Mouse (Mus musculus): Measurements from ENCODE around the gene Tom1l2. TPM values are rescaled to one million over a fixed set of nuclear protein-coding genes. Genes with fewer than 3 reads are reported as not detected.

Tom1l2 gene
- polyA plus RNA-seq, 1 experiment from 2014 or later, result 47.3 TPM

DNA sequence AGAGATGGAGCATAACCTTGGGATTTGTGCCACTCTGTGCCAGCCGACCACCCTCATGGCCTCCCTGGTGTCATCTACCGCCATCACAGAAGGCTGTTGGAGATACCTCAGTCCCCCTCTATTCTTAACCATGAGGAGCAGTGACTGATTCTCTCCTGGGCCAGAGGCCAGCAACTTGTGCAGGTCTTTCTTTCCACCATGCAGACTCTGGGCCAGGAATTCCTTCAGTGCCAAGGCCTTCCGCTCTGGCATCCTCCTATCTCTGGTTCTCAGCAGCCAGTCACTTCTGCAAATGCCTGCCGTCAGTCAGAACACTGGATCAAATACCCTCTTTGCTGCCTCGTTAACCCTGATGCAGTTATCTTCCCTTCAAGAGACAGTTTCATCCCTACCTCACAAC lies 98.4 kb downstream of the Tom1l2 start:
- H3K4me1 ChIP-seq (replicated peaks; ENCODE audit: control insufficient read depth, insufficient read depth, low read length), result peaks cover 16% of the 10 kb centered on the region; the same call in 1 of the 2 replicates
- no peaks in the 10 kb centered on the region for H3K9me3 ChIP-seq (ENCODE audit: control insufficient read depth, low read length)
- H3K36me3 ChIP-seq (replicated peaks; ENCODE audit: control insufficient read depth, insufficient read depth), result peaks cover 41% of the 10 kb centered on the region
- 0 out of 2 replicates have a peak overlapping the region, but pooled peaks have one; percentile 35 for H3K27ac ChIP-seq
- no peak for ATAC-seq (ENCODE audit: low FRiP score)
- 74% methylated on average over 5 of the region's 5 CpGs for WGBS
- H3K4me3 ChIP-seq (replicated peaks; ENCODE audit: low read length), result no peak overlapping the region
- no peak overlapping the region for H3K4me2 ChIP-seq (replicated peaks)
- no peaks in the 10 kb centered on the region for H3K27me3 ChIP-seq (ENCODE audit: control insufficient read depth, insufficient read depth, low read length)
- no peak overlapping the region for H3K9ac ChIP-seq
- DNase-seq (ENCODE audit: low spot score), result peak; percentile 25

DNA sequence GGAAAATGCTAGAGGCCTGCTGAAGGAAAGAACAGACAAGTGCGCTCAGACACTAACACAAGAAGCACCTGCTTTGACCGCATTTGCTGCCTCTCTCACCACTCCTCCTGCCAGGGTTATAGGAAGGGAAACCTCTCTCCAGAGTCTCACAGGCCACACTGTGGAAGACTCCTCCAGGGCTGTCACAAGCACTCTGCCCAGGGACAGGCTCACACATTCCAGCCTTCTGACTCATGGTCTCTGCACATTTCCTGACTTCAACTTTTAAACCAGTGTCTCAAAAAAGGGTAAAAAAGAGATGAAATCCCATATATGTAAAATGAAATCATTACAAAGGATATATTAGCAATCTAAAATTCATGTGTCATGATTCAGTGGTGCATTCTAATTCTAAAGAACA lies 99.2 kb downstream of the Tom1l2 start:
- no peak for ATAC-seq (ENCODE audit: low FRiP score)
- 96% methylated on average over 2 of the region's 2 CpGs for WGBS

DNA sequence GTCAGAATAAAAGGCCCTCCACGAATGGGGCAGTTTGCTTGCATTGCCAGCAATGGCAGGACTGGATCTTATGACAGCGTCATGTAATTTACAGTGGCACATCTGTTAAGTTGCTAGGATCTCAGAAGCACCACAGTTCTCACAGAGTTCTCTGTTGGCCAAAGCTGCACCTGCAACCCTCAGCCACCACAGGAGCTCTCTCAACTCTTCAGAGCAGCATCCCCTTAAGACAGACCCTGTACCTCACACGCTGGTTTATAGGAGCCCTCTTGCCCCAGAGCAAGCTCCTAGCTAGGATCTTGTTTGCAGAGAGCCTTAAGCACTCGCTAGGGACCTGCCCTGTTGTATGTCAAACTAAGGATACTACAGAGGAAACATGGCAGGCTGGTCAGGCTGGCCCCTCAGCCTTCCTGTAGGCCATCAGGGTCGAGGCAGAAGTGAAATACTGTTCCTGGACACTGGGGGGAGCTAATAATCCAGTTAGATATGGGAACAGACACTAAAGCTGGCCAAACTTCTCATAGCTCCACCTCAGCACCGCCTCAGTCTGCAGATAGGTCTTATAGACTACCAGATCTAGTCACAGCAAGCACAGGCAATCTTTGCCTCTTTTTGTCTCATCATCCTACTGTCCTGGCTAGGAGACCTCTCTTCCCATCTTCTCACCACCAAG lies 101.6 kb downstream of the Tom1l2 start:
- ATAC-seq (ENCODE audit: low FRiP score) (no peak), DNase-seq (ENCODE audit: low spot score) (peak; percentile 56)
- H3K4me1 ChIP-seq (replicated peaks; ENCODE audit: control insufficient read depth, insufficient read depth, low read length), result peaks cover 21% of the 10 kb centered on the region; the same call in 1 of the 2 replicates
- no peak overlapping the region for H3K4me2 ChIP-seq (replicated peaks)
- H3K27ac ChIP-seq, result no peak overlapping the region
- no peaks in the 10 kb centered on the region for H3K27me3 ChIP-seq (ENCODE audit: control insufficient read depth, insufficient read depth, low read length)
- H3K9me3 ChIP-seq (ENCODE audit: control insufficient read depth, low read length), result no peaks in the 10 kb centered on the region
- 56% methylated on average over 6 of the region's 6 CpGs for WGBS
- peaks cover 16% of the 10 kb centered on the region for H3K36me3 ChIP-seq (replicated peaks; ENCODE audit: control insufficient read depth, insufficient read depth)
- H3K9ac ChIP-seq, result no peak overlapping the region
- no peak overlapping the region for H3K4me3 ChIP-seq (replicated peaks; ENCODE audit: low read length)

More for the DNA sequence above, 99.2 kb downstream of the Tom1l2 start:
- DNase-seq (ENCODE audit: low spot score), result no peak
- Histone ChIP-seq H3K9ac (no peak overlapping the region), H3K4me2 (replicated peaks) (no peak overlapping the region), H3K36me3 (replicated peaks; ENCODE audit: control insufficient read depth, insufficient read depth) (peaks cover 36% of the 10 kb centered on the region), H3K9me3 (ENCODE audit: control insufficient read depth, low read length) (no peaks in the 10 kb centered on the region), H3K4me1 (replicated peaks; ENCODE audit: control insufficient read depth, insufficient read depth, low read length) (peaks cover 19% of the 10 kb centered on the region; the same call in 1 of the 2 replicates), H3K27me3 (ENCODE audit: control insufficient read depth, insufficient read depth, low read length) (no peaks in the 10 kb centered on the region), H3K27ac (no peak overlapping the region), H3K4me3 (replicated peaks; ENCODE audit: low read length) (no peak overlapping the region)

DNA sequence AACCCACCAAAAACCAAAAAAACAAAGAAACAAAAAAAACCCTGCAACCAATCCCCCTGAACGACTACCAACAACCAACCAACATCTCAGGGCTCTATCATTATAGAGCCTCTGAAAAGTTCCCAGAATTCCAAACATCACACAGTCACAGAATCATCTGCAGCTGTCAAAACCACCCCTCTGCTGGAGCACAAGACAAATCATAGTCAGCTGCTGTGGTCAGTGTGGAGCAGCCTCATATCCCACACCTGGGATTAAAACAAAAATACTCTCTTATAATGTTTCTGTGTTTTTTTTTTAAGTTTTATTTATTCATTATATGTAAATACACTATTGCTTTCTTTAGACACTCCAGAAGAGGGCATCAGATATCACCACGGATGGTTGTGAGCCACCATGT lies 102.8 kb downstream of the Tom1l2 start:
- H3K4me3 ChIP-seq (replicated peaks; ENCODE audit: low read length), result no peak overlapping the region
- H3K27me3 ChIP-seq (ENCODE audit: control insufficient read depth, insufficient read depth, low read length), result no peaks in the 10 kb centered on the region
- 0 out of 2 replicates have a peak, but pooled peaks cover 10% of the 10 kb centered on the region for H3K4me1 ChIP-seq (replicated peaks; ENCODE audit: control insufficient read depth, insufficient read depth, low read length)
- ATAC-seq (ENCODE audit: low FRiP score) (no peak), DNase-seq (ENCODE audit: low spot score) (no peak)
- H3K9me3 ChIP-seq (ENCODE audit: control insufficient read depth, low read length), result no peaks in the 10 kb centered on the region
- H3K27ac ChIP-seq, result no peak overlapping the region
- no peak overlapping the region for H3K9ac ChIP-seq
- 82% methylated on average over 2 of the region's 2 CpGs for WGBS
- peaks cover 20% of the 10 kb centered on the region for H3K36me3 ChIP-seq (replicated peaks; ENCODE audit: control insufficient read depth, insufficient read depth)
- H3K4me2 ChIP-seq (replicated peaks), result no peak overlapping the region

DNA sequence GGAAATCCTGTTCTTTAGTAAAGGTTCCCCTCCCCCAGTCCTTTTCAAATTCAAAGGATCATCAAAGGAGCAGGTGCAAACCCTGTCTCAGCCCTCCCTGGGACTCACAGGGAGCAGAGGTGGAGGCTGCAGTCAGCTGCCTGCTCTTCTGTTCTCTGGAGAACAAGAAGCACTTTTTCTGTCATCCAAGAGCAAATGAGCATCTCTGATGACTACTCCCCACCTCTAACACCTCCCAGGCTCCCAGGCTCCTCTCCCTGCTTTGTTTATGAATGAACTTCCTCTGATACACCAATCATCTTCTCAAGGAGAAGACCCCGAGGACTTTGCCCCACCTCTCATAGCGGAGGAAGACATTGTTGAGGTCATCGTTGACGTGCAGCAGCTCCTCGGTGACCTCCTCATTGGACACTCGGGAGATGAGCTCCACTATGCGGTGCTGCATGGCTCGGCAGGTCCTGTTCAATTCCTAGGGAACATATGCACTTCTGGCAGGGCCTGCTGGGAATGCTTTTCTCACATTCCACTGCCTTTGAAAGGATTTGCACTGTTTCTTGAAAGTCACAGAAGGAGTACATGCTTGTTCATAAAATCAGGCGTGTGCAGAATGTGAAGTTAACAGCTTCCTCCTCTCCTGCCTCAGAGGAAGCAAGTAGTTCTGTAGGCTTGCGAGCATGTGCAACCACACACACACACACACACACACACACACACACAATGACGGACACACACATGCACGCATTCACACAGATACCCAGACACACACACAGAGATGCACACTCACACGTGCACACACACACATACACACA lies 103.9 kb downstream of the Tom1l2 start:
- Histone ChIP-seq H3K4me3 (replicated peaks; ENCODE audit: low read length) (no peak overlapping the region), H3K36me3 (replicated peaks; ENCODE audit: control insufficient read depth, insufficient read depth) (peaks cover 30% of the 10 kb centered on the region), H3K4me1 (replicated peaks; ENCODE audit: control insufficient read depth, insufficient read depth, low read length) (0 out of 2 replicates have a peak, but pooled peaks cover 10% of the 10 kb centered on the region), H3K27ac (peak overlapping the region; percentile 69), H3K9me3 (ENCODE audit: control insufficient read depth, low read length) (no peaks in the 10 kb centered on the region), H3K4me2 (replicated peaks) (no peak overlapping the region), H3K9ac (no peak overlapping the region), H3K27me3 (ENCODE audit: control insufficient read depth, insufficient read depth, low read length) (no peaks in the 10 kb centered on the region)
- 36% methylated on average over 13 of the region's 13 CpGs for WGBS
- no peak for DNase-seq (ENCODE audit: low spot score)
- ATAC-seq (ENCODE audit: low FRiP score), result no peak

DNA sequence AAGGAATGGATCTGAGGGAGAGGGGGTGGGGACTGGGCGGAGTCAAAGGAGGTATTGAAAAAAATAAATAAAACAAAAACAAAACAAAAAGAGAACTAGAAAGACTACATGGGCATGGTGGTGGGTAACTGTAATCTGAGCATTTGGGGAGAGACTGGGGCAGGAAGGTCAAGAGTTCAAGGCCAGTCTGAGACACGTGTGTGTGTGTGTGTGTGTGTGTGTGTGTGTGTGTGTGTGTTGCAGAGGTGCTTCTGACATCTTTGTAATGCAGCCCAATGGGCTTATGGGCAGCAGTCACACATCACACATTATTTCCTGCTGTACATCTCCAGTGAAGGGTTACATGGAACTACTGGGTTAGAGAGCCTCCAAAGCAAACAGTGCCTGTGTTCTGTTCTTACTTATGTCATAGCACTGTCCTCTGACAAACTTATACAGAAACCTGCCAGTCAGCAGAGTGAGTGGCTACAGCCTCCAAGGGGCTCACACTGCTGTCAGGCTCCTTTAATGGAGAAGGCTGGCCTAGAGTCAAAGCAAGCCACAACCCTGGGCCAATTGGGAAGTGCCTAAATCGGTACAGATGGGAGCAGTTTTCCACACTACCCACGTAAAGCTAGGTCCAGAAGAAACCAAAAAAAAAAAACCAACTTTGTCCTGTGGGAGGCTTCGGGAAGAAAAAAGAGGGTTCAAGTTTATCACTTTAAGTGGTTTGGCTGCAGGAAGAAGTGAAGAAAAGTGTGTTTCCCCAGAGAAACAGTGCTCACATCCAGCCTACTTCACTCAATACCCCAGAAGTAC lies 104.8 kb downstream of the Tom1l2 start:
- ATAC-seq (ENCODE audit: low FRiP score) (no peak), DNase-seq (ENCODE audit: low spot score) (no peak)
- Histone ChIP-seq H3K9me3 (ENCODE audit: control insufficient read depth, low read length) (no peaks in the 10 kb centered on the region), H3K4me2 (replicated peaks) (no peak overlapping the region), H3K27ac (peak overlapping the region; percentile 44; the same call in 1 of the 2 replicates), H3K36me3 (replicated peaks; ENCODE audit: control insufficient read depth, insufficient read depth) (peaks cover 35% of the 10 kb centered on the region), H3K4me3 (replicated peaks; ENCODE audit: low read length) (no peak overlapping the region), H3K27me3 (ENCODE audit: control insufficient read depth, insufficient read depth, low read length) (no peaks in the 10 kb centered on the region), H3K9ac (no peak overlapping the region), H3K4me1 (replicated peaks; ENCODE audit: control insufficient read depth, insufficient read depth, low read length) (0 out of 2 replicates have a peak, but pooled peaks cover 10% of the 10 kb centered on the region)
- 52% methylated on average over 5 of the region's 5 CpGs for WGBS

DNA sequence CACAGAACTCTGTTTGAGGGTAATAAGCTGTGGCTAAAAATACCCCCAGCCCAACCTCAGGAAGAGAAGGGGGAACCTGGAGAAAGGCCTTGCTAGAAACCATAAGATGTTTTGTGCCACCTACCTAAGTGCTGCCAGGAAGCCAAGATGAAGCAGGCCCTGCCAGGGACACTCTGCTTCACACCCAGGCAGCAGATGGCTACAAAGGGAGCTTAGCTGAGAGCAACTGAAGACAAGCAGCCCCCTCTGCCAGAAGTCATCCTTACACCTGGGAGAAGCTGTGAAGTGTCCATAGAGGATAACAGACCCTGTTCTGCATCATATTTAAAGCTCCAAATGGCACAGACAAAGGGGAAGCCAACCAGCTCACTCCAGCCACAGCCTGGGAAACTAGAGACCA lies 106.6 kb downstream of the Tom1l2 start:
- 0 out of 2 replicates have a peak, but pooled peaks cover 10% of the 10 kb centered on the region for H3K4me1 ChIP-seq (replicated peaks; ENCODE audit: control insufficient read depth, insufficient read depth, low read length)
- H3K4me2 ChIP-seq (replicated peaks), result no peak overlapping the region
- no peaks in the 10 kb centered on the region for H3K9me3 ChIP-seq (ENCODE audit: control insufficient read depth, low read length)
- peaks cover 44% of the 10 kb centered on the region for H3K36me3 ChIP-seq (replicated peaks; ENCODE audit: control insufficient read depth, insufficient read depth)
- DNase-seq (ENCODE audit: low spot score) (no peak), ATAC-seq (ENCODE audit: low FRiP score) (no peak)
- no peaks in the 10 kb centered on the region for H3K27me3 ChIP-seq (ENCODE audit: control insufficient read depth, insufficient read depth, low read length)
- H3K27ac ChIP-seq, result no peak overlapping the region
- H3K9ac ChIP-seq, result no peak overlapping the region
- no peak overlapping the region for H3K4me3 ChIP-seq (replicated peaks; ENCODE audit: low read length)

DNA sequence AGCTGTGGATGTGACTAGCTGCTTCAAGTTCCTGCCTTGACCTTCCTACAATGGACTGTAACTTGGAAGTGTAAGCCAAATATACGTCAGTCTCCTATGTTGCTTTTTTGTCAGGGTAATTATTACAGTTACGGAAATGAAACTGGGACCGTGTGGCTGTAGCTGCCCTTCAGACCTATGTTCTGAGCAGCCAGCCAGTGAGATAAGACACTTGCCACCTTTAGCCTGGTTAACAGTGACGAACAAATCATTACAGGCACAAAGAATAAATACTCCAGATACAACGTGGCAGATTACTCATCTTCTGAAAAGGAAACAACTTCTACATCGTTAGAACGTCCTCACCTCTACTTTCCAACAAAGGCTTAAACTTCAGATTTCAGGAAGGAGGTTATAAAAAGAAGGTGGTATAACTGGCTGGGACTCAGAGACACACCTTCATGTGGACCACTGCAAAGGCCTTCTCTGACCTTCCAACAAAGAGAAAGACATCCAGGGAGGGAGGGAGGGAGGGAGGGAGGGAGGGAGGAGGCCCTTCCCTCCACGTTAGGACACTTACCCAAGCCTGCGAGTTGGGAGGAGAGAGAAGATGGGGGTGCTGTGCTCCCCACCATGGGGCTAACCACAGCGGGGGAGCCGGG lies 108.1 kb downstream of the Tom1l2 start:
- no peaks in the 10 kb centered on the region for H3K9me3 ChIP-seq (ENCODE audit: control insufficient read depth, low read length)
- H3K9ac ChIP-seq, result no peak overlapping the region
- H3K36me3 ChIP-seq (replicated peaks; ENCODE audit: control insufficient read depth, insufficient read depth), result peaks cover 58% of the 10 kb centered on the region
- H3K4me3 ChIP-seq (replicated peaks; ENCODE audit: low read length), result no peak overlapping the region
- no peak for ATAC-seq (ENCODE audit: low FRiP score)
- H3K27me3 ChIP-seq (ENCODE audit: control insufficient read depth, insufficient read depth, low read length), result no peaks in the 10 kb centered on the region
- no peak overlapping the region for H3K4me2 ChIP-seq (replicated peaks)
- 73% methylated on average over 11 of the region's 11 CpGs for WGBS
- H3K4me1 ChIP-seq (replicated peaks; ENCODE audit: control insufficient read depth, insufficient read depth, low read length), result 0 out of 2 replicates have a peak, but pooled peaks cover 10% of the 10 kb centered on the region
- no peak overlapping the region for H3K27ac ChIP-seq
- no peak for DNase-seq (ENCODE audit: low spot score)

All from hindbrain, embryonic 14.5 days (tissue).